Mouse (Mus musculus) heart, postnatal 10 days (tissue): ENCODE results near the gene Wdr25. TPM values are rescaled to one million over a fixed set of nuclear protein-coding genes. Genes with fewer than 3 reads are reported as not detected.
A peak's percentile ranks its signal among the peaks of the same experiment; 100 is the strongest.

ENCODE experiments used
- DNase-seq, 2 experiments: peaks; one replicate each; pipeline ENCODE4 v3.0.0; 2021
- intact Hi-C: fragments of 180-260 bp; cut with DNase I; formaldehyde crosslinking; loops from one replicate; pipeline ENCODE4 v1.15.1; 2025
- total RNA-seq, 2 experiments: library from RNA; stranded (reverse); gene quantifications; 2 replicates each; pipeline ENCODE4 v1.2.3; 2021

Gene Wdr25
- total RNA-seq, 2 experiments from 2014 or later, result 4.6 to 5.5 TPM

DNA sequence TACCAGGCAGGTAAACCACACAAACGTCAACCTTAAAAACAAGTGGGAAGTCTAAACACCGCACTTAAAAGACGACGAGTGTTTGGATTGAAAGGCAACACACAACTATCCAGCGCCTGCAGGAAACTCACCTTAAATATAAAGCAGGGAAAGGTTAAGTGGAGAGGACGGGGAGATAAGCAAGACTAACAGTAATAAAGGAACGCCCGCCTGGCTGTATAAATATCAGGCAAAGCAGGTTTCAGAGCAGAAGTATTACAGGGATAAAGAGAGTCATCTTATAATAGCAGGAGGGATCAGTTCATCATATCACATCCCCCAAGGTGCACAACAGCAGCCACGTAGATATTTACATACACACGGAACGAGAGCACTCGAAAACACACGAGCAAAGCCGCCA lies 78.8 kb downstream of the Wdr25 start:
- intact Hi-C loops, result no loop called here
- DNase-seq, result no peak

DNA sequence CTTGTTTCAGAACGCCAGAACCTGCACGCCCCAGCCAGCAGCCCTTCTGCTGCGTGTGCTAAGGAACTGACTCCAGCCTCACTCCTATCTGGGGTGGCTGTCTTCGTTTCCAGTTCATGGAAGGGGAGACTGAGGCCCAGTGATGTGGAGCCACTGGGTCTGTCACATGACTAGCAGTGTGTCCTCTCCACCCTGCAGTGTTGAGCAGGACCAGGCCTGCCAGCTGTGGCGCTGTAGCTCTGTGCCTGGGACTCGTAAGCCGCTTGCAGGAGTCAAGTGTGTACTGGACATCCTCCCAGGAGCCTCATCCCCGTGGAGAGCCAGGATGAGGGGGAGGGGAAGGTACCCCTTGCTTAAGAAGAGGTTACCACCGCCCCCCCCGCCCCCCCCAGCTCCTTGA lies 86.5 kb downstream of the Wdr25 start:
- DNase-seq, result no peak
- intact Hi-C loops, result no loop called here

DNA sequence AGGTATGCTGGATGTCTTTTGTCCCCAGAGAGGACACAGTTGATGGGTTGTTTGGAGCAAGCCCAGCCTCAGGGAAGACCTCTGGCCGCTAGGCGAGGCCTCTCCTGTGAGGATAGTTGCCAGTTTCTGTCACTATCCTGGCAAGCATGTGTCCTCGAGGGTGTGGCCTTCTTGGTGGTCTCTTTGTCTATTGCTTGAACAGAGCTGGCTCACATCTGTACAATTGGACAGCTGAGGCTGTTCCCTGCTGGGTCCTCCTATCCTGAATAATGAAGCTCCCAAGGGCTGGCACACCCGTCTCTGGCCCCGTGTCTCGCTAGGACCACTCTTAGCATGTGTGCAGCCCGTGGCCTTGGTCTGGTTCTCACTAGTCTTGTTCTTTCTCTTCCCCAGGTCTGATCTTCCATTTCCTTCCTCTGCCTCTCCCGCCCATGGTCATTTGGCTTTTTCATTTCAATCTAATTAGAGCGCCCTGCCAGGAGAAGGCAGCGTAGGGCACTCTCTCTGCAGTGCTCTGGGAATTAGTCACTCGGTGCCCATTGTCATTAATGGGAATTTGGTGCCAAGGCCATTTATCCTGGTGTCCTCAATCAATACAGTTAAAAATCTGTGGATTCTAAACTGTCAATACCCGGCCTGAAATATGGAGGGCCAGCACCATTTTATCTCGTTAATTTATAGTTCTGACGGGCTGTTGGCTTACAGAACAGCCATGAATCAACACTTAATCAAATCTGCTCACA lies 88.7 kb downstream of the Wdr25 start:
- intact Hi-C loops, result no loop called here
- DNase-seq, result no peak

DNA sequence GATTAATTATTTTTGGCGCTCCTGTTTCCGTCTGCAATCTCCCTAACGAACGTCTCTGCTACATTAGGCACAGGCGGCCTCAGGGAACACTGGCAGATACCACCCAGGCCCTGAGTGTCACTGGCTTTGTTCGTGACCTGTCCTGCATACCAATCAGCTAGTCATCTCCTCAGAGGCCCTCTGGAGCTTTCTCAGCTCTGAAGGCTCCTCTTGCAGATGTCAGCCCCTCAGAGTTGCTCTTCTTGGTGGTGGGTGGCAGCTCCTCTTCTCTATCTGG lies 89.2 kb downstream of the Wdr25 start:
- intact Hi-C loops, result no loop called here
- no peak for DNase-seq

DNA sequence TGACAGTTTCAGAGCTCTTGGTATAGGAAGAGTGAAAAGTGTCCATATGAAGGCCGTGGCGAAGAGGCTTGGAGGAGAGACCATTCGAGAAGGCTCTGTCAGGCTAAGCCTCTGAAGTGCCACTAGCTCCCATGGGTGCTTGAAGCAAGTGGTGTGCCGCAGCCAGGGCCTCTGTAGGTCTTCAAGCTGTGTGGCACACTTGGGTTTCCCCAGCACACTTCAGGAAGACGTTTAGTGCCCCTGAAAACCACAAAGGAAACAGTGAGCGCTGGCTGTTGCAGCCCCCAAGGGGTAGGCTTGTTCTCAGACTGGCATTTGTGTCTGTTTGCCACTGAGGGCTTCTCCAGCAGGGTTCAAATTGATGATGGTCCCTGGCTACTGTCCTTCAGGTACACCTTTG lies 90.1 kb downstream of the Wdr25 start:
- DNase-seq, result no peak
- intact Hi-C loops, result no loop called here

DNA sequence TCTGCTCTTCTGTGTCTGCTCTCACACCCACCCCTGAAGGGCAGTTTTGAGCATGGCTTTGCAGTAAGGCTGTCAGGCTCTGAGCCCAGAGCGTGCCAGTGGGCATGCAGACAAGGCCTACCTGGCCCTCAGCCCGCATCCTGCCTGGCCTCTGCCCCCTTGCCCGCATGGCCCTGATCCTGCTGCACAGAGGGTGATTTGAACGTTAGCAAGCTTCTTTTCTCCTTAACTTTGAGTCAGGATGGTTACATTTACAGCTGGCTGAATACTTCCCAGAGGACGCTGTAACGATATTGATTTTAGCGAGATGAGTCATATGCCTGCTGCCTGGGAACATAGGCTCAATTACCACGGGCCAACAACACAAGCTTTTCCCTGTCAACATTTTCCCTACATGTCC lies 91.0 kb downstream of the Wdr25 start:
- DNase-seq, result peak in 1 of 2 experiments; percentile 5
- intact Hi-C loops, result no loop called here

DNA sequence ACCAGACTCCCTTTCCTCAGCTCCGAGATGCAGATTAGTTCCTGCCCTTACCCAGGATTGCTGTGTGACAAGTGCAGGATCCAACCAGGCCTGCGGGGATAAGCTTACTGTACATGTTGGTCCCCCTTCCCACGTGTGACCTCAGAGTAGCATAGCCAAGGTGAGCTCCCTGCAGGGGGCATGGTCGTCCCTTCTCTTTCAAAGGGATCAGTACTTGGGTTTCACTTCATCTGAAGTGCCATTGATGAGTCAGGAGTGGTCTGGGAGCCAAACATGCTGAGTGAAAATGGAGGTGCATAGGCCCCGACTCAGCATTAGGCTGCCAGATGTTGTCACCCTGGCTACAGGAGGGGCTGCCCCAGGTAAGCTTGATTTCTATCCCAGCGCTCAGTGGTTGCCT lies 91.6 kb downstream of the Wdr25 start:
- intact Hi-C loops, result no loop called here
- DNase-seq, result no peak

DNA sequence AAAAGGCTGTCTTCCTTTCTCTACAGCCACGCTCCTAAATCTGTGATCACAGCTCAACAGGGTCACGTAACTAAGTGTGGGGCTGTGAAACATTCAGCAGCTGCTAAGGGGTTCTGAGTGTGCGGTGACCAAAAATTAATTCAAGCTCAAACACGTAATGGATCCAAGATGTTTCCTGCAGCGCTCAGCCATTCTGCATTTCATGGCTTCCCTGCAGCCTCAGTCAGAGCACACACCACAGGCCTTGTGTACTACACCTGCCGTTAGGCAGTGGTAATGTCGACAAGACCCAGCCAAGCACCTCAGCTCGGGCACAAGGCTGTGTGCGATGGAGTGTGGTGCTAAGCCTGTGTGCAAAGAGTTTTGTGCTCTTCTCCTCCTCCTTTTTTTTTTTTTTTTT lies 94.0 kb downstream of the Wdr25 start:
- intact Hi-C loops, result no loop called here

DNA sequence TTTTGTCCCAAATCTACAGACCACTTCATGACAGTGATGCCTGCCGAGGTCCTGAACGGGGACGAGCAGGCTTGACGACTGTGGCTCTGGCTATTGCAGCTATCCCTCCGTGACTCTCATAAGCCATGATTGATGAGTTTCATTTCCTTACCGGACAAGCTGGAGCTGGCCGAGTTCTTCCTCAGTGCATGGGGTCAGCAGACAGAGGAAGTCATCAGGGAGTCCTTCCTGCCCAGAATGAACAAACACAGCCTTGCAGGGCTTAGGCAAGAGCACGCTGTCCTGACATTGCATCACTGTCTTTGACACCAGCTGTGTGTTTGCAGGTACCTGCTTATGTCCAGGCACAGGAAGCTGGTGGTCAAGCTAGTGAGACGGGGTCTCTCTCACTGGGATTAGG lies 97.0 kb downstream of the Wdr25 start:
- DNase-seq, result no peak
- intact Hi-C loops, result no loop called here

More for the DNA sequence above, 94.0 kb downstream of the Wdr25 start:
- DNase-seq, result no peak

DNA sequence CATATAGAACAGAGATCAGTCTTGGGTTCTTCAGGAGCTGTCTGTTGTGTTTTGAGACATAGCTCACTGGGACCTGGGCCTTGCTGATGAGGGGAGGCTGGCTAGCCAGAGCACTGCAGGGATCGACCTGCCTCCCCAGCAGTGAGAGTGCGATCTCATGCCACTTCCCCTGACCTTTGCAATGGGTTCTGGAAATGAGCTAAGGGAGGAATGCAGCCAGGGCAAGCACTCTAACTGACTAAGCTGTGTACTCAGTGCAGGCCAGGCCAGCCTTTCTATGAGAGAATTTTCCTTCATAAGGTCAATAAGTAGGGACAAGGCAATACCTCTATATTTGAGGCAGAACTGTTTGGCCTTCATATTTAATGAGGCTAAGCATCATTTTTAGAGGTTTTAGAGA lies 99.6 kb downstream of the Wdr25 start:
- intact Hi-C loops, result no loop called here
- DNase-seq, result no peak

DNA sequence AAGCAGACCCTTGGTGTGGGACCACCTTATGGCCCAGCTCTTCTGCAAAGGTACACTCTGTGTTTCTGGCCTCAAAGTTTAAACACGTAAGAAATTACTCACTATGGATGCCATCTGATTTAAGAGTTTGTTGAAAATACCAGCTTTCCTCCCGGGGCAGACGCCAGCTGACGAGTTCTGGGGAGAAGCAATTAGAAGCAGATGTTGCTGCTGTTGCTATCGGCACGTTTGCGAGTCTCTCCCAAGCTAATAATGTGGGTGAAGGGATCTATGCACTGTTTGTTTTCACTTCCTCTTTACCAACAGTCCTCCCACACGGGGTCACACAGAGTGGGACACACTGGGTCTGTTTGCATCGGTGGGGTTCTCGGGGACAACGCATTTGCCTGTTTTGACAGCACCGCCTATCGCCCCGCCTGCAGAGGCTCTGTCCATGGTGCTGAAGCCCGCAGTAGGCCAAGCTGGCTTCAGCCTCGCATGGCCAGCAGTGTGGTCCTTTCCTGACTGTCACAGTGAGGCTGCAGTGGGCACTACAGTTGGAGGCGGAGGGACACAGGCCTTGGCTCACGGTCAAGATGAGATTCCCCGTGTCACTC lies 101.1 kb downstream of the Wdr25 start:
- peak; percentile 87 to 90 for DNase-seq
- intact Hi-C loops, result no loop called here

DNA sequence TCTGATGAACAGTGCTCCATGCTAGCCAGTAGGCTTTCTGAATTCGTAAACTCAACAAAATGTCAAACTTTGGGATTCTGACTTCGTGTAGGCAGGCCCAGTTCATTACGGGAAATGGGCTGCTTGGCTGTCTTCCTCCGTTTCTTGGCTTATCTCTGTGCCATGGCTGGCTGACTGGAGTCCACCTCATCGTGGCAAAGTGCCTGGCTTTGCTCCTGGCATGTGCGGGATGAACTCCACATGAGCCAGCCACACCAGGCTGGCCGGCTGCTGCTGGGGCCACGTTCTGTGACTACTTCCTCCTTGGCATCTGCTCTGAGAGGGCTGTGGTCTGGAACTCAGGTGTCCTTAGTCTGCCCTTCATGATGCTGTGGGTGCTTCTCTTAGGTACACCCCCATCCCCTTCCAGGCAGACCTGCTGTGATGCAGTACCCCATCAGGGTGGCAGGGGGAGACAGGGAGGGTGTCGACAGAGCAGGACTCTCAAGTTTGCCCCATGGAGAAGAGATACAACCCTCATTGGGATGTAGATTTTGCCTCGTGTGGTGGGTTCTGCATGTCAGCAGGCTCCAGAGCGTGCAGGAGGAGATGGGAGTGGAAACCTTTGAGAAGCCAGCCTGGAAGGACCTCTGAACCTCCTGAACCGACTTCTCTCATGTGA lies 102.7 kb downstream of the Wdr25 start:
- intact Hi-C loops, result no loop called here
- DNase-seq, result no peak

DNA sequence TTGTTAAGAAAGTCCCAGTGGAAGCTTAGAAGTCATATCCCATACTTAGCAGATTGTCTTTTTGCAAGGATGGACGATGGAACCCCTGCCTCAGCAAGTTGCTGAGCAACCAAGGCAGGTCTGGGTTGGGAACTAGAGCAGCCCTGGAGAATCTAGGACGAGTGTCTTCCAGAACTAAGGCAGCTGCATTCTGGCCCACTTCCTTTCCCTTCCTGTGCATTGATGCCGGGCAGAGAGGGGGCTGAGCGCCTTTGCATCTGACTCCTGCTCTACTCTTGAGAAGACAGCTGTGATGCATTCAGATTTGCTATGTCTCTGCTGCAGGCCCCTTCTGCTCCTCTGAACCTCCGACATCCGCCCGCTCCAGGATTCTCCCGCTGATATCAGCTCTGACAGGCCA lies 103.8 kb downstream of the Wdr25 start:
- intact Hi-C loops, result no loop called here
- no peak for DNase-seq

DNA sequence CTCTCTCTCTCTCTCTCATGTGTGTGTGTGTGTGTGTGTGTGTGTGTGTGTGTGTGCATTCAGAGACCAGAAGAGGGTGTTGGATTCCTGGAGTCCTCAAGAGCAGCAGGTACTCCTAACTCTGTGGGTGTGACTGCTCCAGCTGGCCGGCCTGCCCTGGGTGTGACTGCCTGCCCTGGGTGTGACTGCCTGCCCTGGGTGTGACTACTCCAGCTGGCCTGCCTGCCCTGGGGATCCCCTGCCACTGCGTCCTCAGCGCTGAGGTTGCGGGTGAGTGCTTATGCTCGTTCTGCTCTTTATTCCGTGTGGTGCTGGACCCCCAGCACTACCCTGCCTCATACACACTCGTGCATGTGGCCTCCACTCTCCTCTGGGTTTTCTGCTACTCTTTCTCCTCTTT lies 109.5 kb downstream of the Wdr25 start:
- DNase-seq, result no peak
- intact Hi-C loops, result no loop called here

DNA sequence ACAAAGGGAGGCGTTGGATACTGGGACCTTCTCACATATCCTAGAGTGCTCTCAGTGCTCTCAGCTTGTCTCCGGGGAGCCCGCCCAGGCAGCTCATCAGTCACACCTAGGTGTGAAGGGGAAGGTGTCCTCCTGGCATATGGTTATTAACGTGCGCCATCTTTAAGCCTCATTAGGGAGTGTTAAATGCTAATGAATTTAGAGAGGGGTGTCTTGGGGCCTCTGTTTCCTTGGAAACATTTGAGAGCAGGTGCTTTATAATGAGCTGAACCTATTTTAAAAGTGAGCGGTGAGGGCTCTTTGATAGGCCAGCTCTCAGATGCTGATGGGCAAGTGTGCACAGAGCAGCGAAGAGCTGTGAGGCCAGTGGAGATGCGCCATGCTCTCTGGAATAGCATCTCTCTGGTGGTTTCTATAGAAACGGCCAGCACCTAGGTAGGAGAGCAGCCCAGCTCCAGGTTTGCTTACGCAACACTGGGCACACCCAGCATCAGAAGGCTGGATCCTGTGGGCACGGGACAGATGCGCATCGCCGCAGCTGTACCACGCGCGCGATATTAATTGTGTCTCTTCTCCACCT lies 116.7 kb downstream of the Wdr25 start:
- DNase-seq, result no peak
- intact Hi-C loops, result no loop called here

DNA sequence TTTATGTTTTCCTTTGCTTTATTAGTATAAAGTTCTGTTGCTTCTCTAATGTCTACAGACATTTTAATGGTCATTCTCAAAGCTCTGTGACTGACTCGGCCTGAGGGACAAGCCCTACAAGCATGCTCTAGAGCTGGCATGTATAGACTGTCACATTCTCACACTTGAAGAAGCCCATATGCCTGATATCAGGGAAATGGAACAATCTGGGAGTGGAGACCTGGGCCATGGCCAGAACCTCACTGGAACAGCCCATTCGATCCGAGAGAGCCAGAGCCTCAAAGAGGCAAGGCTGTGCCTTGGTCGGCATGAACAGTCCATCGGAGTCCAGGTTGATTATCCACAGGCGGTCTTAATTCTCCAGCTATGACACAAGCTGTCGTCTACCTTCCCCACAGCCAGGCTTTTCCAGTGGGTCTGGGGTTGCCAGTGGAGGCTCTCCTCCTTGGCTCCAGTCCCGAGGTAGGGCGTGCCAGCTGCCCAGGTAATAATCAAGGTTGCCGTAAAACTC lies 128.8 kb downstream of the Wdr25 start:
- no peak for DNase-seq
- intact Hi-C loops, result no loop called here

DNA sequence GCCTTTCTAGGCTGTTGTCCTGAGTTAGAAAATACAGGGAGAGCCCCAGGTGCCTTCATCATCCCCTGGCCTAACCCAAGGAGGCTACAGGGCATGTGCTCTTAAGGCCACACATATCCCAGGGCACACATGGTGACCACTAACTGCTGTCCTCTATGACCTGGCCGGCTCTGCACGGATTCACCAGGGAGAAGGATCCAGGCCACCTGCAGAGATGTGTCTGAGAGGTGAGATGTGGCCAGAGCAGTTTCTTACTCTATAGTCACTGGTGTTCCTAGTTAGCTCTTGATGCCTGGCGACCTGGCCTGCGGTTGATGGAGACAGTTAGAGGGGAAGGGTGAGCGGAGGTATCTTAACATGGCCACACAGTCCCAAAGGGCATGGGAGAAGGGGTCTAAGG lies 129.5 kb downstream of the Wdr25 start:
- intact Hi-C loops, result no loop called here
- DNase-seq, result no peak

DNA sequence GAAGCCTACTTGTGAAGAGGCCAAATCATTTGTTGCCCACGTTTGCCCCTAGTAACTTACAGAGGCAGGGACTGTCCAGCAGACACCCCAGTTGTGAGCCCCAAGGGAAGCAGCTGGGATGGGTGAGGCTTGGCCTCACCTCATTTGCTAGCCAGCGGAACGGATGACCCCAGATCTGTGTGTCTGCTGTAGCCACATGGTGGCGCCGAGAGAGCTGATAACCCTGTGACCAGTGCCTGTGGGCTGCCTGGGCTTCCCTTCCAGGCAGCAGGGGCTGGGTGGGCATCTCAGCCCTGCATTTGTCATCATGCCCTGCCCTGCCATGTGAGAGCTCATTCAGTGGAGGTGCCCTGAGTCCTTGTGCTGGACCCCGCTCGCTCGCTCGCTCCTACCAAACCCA lies 130.3 kb downstream of the Wdr25 start:
- intact Hi-C loops, result no loop called here
- DNase-seq, result no peak

DNA sequence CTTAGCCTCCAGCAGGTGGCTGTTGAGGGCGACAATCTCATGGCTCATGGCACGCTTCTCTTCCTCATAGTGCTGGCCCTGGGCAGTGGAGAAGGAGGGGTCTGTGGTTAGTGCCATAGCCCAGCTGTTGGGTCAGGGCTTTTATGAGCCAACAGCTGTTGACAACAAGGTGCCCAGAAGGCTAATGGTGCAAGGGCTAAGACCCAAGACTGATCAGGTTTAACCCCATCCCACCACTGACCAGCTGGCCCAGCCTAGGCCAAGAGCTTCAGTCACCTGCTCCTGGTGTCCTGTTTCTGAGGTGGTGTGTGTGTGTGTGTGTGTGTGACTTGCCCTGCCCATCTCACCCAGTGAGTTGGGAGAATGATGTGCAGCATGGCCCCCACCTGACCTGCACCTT lies 143.6 kb downstream of the Wdr25 start:
- intact Hi-C loops, result no loop called here
- DNase-seq, result no peak

DNA sequence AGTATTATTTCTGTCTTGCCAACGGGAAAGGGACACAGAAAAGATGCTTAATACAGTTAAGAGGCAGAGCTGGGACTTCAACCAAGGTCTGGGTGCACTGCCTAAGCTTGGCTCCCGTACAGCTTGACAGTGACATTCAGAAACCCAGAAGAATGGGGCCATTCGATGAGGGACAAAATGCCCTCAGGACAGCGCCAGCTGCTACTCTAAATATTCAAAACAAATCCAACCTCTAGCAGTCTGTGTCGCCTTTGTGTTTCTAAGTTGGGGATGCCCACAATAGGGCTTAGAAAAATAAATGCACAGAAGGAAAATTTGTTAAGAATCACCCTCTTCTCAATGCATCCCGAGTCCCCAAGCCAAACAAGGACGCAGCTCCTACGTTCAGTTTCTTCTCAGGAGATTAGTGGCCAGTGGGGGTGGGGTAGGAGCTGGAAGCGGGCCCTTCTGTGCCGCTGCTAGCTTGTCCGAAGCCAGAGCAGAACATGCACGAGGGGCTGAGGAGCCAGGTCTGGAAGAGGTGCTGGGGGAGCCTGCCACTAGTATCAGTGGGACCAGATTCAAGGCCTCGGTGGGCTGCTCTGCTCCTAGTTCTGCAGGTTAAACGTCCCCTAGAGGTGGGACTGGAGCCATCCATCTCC lies 144.9 kb downstream of the Wdr25 start:
- DNase-seq, result no peak
- intact Hi-C loops, result no loop called here

DNA sequence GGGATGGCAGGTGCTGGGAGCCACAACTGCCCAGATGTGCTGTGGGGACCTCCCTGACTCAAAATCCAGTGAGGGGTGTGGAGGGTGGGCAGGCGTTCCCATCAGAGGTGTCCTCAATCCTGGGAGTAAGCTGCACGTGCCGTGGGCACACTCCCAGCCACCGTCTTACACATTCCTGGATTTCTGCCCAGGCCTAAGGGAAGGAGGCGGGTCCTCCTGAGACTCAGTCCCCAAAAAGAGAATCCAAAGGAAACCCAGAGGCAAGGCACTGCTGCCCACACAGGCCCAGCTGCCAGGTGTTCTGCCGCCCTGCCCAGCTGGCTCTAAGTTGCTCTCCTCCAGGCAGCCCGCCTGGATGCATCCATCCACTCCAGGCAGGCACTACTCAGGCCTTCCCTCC lies 145.9 kb downstream of the Wdr25 start:
- intact Hi-C loops, result no loop called here
- no peak for DNase-seq

DNA sequence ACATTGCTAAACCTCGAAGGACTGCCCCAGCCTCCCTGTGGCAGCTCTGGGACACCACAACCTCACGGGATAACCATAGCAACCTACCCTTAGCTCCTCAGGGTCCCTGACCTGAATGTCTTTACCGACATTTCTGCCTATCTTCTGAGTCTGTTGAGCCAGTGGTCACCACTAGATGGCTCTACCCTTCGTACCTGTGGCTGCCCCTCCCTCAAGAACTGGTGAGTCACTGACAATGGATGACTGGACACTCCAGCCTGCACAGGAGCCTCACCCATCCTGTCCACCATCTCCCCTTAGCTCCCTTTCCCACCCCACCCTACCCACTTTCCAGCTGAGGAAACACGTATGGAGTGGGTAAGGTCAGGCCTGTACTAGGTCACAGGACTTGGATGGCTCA lies 151.1 kb downstream of the Wdr25 start:
- no peak for DNase-seq
- intact Hi-C loops, result no loop called here
